Mouse (Mus musculus) fat pad, adult 2 months (tissue): ENCODE results near the gene Cdhr2.

Source experiments
- DNase-seq: peaks from one replicate; pipeline ENCODE4 v3.0.0-alpha.2; 2011; ENCODE audit warnings: low read depth, low spot score; ENCODE audit errors: extremely low read depth

Gene Cdhr2

GRCm38 (mm10) chr13:54783235-54783634, 82.0 kb downstream of the Cdhr2 start:
- no peak for DNase-seq

- no peak for DNase-seq
Observed at GRCm38 (mm10) chr13:54783698-54784097, 82.4 kb downstream of the Cdhr2 start, which contains the start of gene Eif4e1b. Gene Eif4e1b (plus strand): TSS chr13:54783998.
